Mouse (Mus musculus) hematopoietic stem cell, adult 5-6 weeks (primary cell): ENCODE results near the gene Ulk2. TPM values are rescaled to one million over a fixed set of nuclear protein-coding genes. Genes with fewer than 3 reads are reported as not detected.
"Not testable (repeated sequence)": the region's sequence is repeated elsewhere in the genome, so short reads cannot be mapped to it uniquely, and the experiment has no call there.

Experiments
- ATAC-seq, 2 experiments: fragments of 125-278 bp in 1 of 2; replicated peaks in 1 of 2; 2 replicates each; pipeline ENCODE4 v1.8.0; 2016 to 2017; ENCODE audit warnings: inconsistent platforms in 2 of 2, mild to moderate bottlenecking in 2 of 2, moderate number of reproducible peaks in 2 of 2, low read depth in 1 of 2, moderate TSS enrichment in 1 of 2; ENCODE audit not compliant: low FRiP score in 2 of 2, poor library complexity in 2 of 2, severe bottlenecking in 2 of 2, insufficient read depth in 1 of 2, low TSS enrichment in 1 of 2
- total RNA-seq: library from RNA; stranded (forward); fragments of 172-1452, 232-1000 nt; gene quantifications from 2 replicates; pipeline ENCODE4 v1.2.3, GENCODE M21; 2017

The Ulk2 gene
- total RNA-seq, 1 experiment from 2014 or later, result 29.3 TPM

DNA sequence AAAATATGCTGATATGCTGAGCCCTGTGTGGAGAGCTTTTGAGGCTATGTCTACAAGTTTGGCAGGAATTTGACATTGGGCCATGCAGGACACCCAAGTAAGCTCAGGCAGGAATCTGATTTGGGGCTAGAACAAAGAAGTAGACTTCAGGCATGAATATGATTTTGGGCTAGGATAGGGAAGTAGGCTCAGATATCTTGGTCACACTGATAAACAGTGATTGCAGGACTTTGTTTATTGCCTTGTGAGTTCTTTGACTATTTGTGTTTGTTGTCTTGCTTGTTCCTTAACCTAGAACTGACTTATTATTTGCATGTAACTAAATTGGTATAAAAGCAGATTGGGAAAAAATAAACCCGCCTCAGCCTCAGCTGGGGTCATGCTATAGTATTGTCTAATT lies 66.3 kb downstream of the Ulk2 start:
- ATAC-seq, result no peak

DNA sequence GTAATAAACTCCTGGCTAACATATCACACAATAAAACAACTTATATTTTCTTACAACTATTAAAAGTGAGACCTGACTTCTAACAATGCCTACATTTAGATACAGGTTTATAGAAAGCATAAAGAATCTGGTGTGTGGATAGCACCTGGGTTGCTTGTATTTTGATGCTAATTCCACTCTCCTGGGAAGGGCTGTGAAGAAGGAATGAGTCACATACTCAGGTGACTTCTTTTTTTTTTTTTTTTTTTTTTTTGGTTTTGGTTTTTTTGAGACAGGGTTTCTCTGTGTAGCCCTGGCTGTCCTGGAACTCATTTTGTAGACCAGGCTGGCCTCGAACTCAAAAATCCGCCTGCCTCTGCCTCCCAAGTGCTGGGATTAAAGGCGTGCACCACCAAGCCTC lies 72.3 kb downstream of the Ulk2 start:
- ATAC-seq, result not testable (repeated sequence)

DNA sequence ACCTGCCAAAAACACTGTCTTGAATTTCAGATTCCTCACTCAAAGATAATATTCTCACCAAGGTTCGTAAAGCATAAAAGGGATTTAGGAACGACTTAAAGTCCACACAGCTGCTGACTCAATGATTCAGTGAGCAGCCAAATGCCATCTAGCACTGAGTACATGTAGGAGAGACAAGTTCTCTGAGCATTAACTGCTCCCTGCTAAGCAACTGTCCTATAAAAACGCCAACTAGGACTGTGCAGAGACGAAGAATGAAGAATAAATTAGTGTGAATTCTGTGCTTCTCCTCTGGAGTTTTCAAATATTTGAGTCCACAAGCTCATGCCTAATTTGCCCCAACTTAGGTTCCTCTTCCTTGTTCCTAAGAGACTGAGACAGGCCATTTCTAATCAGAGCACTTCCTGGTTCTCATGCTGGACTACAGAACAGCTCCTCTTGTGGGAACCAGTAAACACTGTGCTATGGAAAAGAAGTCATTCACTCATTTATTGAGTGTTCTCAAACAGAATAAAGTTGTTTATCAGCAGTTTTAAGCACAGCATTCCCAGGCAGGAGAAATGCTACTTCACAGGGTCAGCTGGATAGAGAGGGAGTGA lies 80.2 kb downstream of the Ulk2 start:
- peak in 1 of 2 experiments; percentile 27; a peak in 1 of 4 replicates for ATAC-seq

DNA sequence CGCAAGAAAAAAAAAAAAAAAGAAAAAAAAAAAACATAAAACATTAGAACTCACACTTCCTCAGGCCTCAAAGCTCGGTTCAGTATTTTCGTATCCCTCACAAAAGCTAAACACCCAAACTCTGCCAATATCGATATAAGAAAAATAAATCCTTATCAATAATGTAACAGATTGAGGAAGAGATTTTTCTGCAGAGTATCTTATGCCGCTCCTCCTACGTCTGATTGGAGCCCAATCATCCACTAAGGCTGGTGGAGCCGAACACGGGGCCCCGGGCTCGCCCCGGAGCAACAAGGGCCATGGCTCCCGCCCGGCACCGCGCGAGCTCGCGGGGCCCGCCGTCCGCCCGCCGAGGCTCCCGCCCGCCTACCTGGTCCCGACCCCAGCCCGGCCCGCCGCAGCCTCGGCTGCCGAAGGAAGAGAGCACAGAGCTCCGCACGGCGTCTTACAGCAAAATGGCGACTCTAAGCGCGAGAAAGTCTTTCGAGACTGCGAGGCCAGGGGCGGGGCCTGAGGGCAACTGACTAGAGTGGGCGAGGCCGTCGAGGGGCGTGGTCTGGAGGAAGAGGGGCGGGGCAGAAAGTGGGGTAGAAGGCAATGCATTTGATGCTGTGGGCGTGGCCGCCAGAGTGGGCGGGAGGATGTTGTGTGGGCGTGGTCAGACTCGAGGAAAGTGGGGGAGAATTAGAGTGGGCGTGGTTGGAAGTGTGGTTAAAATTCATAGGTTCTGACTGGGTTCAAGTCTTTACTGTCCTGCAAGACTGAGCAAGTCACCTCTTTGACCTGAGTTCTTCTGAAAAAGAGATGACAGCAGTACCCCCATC lies 93.1 kb downstream of the Ulk2 start, which contains the start of gene Prpsap2:
Gene Prpsap2 (minus strand): TSS at position 505 of the 824 bp plus-strand sequence.
- ATAC-seq, result peak; percentile 97 to 98

DNA sequence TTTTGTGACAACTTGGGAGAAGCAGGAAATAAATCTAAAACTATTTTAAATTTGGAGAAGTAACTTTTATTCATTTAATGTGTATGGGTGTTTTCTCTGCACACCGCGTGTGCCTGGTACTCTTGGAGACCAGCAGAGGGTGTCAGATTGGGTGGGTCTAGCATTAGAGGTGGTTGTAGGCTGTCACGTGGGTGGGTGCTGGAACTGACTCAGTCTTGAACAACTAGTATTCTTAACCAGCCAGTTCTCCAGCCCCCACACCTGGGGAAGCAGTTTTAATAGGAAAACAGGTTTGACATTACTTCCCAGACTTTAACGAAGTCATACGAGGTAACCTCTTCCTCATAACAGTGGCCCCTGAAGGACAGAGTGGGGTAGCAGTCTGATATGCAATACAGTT lies 94.4 kb downstream of the Ulk2 start:
- peak in 1 of 2 experiments; percentile 38; a peak in 2 of 4 replicates for ATAC-seq

DNA sequence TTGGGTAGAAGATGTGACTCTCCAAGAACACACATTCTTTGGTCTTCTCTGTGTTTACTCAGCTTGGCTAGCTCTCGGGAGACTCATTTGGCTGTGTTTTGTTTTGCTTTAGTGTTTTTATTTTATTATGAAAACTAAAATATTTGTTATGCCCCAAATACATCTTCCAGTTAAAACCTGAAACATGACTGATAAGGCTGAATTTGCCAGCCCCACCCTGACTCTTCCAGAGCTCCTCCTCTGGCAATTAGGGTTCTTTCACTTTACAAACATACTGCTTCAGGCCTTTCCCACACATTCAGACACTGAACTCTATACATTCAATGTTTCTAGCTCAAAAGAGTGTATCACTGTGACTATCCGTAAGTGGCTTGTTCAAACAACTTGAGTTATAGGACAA lies 97.7 kb downstream of the Ulk2 start:
- no peak for ATAC-seq

DNA sequence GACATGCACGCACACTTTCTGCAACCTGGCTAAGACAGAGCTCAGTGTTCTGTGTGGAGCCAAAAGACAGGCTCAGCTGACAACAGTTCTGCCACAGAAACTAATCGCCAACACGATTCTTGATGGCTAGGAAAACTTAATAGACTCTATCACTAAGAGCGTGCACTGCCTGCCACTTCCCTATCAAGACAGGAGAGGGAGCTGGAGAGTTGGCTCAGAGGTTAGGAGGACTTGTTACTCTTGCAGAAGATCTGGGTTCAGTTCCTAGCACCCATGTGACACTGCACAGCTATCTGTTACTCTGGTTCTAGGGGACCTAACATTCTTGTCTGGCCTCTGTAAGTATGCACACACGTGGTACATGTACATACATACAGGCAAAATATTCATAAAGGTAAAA lies 103.3 kb downstream of the Ulk2 start:
- no peak for ATAC-seq

DNA sequence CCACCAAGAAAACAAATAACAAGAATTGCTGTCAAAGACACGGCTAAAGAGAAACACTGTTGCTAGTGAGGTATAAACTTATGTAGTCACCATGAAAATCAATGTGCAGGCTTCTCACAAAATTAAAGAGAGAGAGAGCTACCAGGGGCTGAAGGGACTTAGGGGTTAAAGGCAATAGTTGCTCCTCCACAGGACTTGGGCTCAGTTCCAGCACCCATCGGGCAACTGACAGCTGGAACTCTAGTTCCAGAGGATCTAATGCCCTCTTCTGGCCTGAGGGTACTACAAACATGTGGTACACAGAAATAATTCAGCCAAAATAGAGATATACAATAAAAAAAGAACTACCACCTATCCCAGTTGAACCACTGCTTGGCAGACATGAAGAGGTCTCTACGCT lies 107.7 kb downstream of the Ulk2 start:
- no peak for ATAC-seq

DNA sequence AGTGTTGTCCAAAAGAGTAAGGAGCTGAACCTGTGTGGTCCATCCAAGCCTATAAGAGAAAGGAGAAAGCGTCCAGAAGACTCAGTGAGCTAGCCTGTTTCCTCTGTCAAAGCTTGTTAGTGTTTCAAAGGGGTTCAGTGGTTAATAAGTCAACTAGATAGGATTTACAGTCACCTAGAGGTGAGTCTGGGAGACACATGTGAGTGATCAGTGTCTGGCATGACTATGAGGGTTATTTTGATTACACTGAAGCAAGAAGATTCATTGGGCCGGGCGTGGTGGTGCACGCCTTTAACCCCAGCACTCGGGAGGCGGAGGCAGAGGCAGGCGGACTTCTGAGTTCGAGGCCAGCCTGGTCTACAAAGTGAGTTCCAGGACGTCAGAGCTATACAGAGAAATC lies 109.1 kb downstream of the Ulk2 start:
- ATAC-seq, result no peak

DNA sequence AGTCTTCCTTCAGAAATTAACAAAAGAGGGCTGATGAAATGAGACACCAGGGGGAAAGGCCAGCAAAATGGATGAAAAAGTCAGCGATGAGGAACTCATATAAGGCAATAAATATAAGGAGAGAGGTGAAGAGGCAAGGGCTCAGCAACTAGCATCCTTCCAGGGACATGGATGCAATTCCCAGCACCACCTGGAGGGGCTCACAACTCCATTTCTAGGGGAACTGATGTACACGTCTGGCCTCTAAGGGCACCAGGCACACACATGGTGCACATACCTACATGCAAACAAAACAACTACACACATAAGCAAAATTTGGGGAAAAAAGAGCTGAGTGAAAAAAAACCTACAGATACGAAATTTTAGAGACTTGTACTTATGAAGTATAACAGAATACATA lies 110.4 kb downstream of the Ulk2 start:
- no peak for ATAC-seq

DNA sequence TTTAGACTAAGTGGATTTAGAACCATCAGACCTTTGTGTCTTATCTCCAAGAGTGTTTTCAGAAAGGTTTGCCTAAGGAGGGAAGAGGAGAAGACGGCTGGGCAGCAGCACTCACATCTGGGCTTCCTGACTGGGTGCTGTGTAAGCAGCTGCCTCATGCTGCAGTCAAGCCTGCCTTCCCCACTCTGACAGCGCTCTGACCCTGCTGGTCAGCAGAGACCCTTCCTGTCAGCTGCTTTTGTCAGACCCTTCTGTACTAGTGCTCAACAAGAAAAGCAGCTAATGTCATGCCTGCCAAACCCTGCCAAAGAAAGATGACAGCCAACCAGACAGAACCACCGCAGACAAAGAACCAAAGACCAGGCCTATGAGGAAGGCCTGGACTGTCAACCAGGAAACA lies 111.1 kb downstream of the Ulk2 start:
- no peak for ATAC-seq

DNA sequence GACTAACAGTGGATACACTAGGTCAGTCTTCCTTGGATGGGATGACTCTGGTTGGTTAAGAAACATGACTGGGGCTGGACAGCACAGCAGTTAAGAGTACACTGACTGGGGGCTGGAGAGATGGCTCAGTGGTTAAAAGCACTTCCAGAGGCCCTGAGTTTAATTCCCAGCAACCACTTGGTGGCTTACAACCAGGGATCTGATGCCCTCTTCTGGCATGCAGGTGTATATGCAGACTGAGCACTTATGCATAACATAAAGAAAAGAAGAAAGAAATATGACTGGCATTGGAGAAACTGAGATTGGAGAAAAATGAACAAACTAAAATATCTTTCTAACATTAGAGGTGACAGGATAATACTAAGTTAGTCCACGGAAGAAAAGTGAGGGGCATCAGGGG lies 114.4 kb downstream of the Ulk2 start:
- no peak for ATAC-seq

DNA sequence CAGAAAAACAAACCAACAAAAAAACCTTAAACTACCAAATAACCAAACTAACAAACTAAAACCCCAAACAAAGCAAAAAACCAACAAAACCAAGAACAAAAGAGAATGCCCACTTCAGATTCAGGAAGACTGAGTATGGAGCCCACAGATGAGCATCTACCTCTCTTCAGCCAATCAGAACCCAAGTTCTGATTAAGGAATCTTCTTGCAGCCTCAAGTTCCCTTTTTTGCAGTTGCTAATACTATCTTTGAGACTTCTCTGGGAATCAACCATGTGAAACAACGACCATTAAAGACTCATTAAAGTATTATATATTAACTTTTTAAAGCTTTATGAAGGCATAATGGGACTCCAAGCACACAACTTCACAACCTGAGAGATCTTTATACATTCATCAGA lies 117.6 kb downstream of the Ulk2 start:
- ATAC-seq, result no peak

DNA sequence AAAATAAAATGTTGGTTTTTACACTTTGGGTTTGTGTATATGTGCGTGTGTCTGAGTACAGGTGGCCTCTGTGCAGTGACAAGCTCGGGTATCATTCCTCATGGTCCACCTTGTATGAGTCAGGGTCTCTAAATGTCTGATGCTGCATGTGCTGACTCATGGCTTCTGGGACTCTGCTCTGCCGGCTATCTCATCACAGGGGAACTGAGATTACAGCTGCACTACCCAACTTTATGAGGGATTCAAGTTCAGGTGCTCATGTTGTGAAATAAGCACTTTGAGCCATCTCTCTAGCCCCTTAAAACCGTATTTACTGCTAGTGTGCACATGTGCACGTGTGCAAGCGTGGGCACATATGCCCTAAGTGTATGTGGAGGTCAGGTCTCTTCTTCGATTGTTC lies 122.2 kb downstream of the Ulk2 start:
- no peak for ATAC-seq

DNA sequence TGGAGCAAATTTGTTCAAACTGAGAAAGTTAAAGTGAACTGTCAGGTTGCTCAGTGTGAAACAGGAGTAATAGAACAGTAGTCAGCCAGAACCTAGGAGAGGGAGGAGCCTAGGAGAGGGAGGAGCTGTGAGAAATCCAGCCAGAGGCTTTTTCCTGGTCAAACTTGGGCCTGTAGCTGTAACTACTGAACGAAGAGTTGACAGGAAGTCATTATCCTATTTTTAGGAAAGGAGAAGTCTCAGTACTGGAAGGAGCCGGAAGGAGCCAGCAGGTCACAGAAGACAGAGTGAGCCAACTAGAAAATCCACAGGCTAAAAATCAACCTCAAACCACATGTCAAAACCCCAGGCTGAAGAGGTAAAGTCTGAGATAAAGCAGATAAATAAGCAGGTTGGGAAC lies 126.8 kb downstream of the Ulk2 start:
- ATAC-seq, result peak; percentile 54 to 56; a peak in 3 of 4 replicates
